Mouse (Mus musculus): Measurements from ENCODE around the gene Amdhd2. TPM values are rescaled to one million over a fixed set of nuclear protein-coding genes. Genes with fewer than 3 reads are reported as not detected.

Gene Amdhd2
- total RNA-seq, 2 experiments from 2014 or later = 30.2 to 32.0 TPM

DNA sequence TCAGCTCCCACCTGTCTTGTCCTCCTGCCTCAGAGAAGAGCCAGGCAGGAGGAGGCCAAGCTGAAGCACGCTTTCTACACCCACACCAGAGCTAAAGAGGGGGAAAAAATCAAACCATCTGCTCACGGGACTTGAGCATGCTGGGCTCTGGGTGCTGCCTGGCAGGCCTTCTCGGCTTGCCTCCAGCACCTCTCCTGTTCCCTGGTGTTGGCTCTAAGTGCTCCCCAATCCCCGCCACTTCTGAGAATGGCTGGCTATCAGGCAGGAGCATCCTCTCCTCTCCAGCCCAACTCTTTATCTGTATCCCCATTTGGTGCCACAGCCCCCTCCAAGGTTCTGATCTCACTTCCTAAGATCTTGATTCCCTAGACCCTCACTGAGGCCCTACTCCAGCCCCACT lies 35.7 kb upstream of the Amdhd2 start:
- DNase-seq = peak; percentile 11
- intact Hi-C loops (cut with DNase I) = no loop called here

DNA sequence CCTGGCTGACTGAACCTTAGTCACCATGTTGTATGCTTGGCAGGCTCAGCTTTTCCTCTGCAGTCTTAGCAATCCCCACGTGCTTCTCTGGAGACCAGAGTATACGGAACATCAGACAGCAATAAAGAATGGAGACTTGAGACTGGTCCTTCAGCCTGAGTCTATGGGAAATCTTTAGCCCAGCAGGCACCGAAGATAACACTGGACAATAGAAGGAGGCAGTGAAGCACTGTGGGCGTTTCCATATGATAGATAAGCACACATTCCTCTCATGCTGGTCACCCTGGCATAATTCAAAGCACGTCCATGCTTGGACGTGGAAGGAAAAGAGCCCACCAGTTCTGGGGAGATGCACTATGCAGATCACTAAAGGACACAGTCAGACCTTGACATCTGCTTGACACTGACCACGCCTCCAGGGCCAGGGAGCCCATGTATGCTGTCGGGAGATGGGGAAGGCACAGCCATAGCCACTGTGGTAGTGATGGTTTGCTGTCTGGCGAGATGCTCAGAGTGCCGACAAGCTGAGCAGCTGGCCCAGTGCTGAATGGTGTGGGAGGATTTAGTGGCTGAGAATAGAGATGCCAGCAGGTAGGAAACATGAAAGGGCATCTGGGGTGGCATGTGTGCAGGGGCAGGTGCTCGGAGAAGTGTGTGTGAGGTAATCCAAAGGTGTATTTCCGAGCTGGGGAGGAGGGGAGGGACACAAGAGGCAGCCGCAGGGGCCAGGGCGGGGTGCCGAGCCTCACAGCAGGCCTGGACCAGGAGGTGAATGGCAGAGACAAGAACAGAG lies 33.7 kb upstream of the Amdhd2 start:
- intact Hi-C loops (cut with DNase I) = no loop called here
- no peak for DNase-seq

DNA sequence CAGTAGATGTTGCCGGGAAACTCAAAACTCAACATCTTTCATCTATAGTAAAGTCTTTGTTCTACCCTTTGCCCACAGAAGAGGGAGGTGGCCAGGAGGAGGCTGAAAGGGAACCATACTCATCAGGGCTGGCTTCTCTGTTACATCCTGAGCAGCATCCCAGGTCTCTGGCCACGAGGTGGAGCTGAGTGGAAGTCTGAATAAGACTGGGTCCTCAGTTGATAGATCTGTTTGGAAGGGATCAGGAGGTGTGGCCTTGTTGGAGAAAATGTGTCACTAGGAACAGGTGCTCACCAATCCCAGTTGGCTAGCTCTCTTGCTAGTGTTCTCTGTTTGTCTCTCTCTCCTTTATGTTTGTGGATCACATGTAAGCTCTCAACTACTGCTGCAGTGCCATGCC lies 31.8 kb upstream of the Amdhd2 start:
- no peak for DNase-seq
- intact Hi-C loops (cut with DNase I) = no loop called here

DNA sequence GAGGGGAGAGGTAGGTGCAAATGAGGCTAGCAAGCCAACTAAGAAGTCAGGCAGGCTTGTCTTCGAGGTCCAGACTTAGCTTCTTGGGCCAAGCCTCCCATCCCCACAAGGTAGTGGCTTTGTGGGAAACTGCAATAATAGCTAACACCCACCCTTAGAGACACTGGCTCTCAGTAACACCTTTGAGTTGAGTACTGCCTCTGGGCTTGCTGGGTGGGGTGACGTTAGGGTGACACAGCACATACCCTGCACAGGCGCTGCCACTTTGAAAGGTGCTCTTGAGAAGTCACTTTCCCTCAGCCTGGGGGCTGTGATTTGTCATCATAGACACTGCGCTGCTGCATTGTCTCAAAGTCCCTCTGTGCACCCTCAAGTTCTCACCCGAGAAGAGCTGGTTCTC lies 30.2 kb upstream of the Amdhd2 start:
- no peak for DNase-seq
- intact Hi-C loops (cut with DNase I) = no loop called here

DNA sequence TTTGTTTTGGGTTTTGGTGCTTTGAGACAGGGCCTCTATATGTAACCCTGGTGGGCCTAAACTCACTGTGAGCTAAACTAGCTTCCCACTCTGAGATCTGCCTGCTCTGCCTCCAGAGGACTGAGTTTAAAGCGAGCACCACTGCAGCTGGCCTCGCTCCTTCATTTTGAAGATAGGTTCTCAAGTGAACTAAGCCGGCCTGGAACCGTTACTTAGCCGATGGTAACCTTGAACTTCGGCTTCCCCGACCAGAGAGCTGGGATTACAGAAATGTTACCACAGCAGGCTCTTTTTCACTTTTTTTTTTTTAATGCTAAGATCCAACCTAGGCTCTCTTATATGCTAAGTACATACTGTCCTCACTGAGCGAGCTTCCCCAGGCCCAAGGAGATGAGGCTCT lies 29.7 kb upstream of the Amdhd2 start:
- intact Hi-C loops (cut with DNase I) = no loop called here
- DNase-seq = no peak

DNA sequence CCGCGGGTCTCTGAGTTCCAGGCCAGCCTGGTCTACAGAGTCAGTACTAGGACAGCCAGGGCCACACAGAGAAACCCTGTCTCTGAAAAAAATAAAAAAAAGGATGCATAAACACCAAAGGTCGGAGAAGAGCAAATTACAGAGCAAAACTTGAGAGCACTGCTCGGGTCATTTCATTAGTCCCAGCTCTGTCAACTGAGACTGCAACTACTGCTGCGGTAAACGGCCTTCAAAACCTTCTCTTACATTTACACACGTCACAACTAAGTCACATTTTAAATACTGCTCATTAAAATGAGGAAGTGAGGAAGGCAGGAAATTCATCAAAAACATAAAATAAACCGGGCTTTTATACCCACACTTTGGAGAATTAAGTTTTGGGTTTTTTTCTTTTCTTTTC lies 29.3 kb upstream of the Amdhd2 start:
- intact Hi-C loops (cut with DNase I) = no loop called here
- no peak for DNase-seq

DNA sequence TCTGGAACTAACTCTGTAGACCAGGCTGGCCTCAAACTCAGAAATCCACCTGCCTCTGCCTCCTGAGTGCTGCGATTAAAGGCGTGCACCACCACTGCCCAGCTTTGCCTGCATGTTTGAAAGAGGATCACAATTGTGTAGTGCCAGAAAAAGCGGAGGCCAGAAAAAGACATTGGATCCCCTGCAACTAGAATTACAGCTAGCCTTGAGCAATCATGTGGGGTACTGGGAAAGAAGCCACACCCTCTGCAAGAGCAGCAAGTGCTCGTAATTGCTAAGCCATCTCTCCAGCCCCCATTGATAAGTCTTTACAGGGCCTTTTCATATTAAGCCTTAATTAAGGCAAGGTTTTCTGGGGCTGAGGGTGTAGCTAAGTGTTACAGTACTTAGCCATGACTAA lies 27.9 kb upstream of the Amdhd2 start:
- no peak for DNase-seq
- intact Hi-C loops (cut with DNase I) = no loop called here

DNA sequence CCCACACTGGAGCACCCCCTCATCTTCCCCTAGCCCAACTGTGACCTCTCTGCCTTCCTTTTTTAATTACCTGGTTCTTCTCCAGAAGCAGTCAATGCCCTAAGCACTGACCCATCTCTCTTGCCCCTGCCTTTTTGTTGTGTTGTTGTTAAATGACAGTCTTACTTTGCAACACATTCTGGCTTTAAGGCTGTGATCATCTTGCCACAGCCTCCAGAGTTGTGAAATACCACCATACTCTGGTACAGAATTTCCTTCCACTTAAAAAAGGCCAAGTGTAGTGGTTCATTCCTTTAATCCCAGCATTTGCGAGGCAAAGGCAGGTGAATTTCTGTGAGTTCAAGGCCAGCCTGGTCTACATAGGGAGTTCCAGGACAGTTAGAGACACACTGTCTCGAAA lies 27.4 kb upstream of the Amdhd2 start:
- intact Hi-C loops (cut with DNase I) = no loop called here
- no peak for DNase-seq

DNA sequence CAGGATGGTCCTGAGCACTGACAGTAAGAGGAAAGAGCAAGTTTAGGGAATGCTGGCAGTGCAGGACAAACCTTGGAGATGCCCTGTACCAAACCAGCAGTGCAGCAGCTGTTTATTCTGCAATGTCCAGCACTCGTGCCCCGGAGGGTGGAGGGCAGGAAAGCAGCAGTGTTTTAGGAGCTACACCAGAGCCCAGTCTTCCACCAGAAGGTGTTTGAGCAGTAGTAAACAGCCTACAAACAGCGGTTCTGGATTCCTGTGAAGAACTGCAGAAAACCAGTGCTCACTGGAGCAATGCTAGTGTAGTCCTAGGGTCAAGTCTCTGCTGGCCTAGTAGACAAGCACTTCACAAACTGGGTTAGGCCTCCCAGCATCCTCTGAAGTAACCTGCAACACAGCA lies 10.7 kb upstream of the Amdhd2 start:
- intact Hi-C loops (cut with DNase I) = loop anchor here (10.0 kb wide), 1 partner anchor 221 kb away; no protein-coding TSS in a partner anchor
- no peak for DNase-seq

DNA sequence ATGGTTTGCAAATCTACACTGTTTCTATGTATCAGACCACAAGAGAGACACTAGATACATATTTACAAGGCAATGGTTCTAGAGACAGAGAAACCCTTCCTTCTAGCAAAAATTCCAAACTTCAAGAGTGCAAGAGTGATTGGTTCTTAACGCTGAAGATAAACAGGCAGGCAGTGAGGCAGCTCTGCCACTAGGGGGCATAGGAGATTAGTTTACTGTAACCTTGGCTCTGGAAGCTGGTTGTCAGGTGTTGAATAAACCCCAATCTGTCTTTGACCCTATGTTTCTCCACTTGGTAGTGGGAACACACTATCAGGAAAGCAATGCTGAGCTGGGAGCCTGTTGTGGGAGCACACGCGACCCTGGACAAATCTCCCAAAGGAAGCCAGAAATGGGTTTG lies 9.9 kb upstream of the Amdhd2 start:
- peak; percentile 68 for DNase-seq
- intact Hi-C loops (cut with DNase I) = loop anchor here (2.0 to 10.0 kb wide), 2 partner anchors 33 to 221 kb away; no protein-coding TSS in a partner anchor

DNA sequence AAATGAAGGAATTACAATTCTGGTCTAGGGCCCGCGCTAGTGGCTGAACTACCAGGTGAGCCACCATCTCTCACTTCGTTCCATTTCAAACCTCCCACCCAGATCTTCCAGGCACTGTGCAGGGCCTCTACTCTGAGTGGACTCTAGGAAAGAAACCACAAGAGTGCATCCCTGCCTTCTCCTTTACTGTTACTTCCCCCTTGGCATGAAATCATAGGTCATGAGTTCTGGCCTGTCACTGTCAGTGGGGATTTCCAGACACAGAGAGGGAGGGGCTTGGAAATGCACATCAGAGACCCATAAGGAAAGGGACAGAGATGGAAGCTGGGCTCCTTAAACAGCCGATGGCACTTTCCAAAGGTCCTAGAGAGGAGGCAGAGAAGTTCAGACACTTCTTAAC lies 8.2 kb upstream of the Amdhd2 start:
- no peak for DNase-seq
- intact Hi-C loops (cut with DNase I) = loop anchor here (2.0 to 10.0 kb wide), 2 partner anchors 35 to 223 kb away; no protein-coding TSS in a partner anchor

DNA sequence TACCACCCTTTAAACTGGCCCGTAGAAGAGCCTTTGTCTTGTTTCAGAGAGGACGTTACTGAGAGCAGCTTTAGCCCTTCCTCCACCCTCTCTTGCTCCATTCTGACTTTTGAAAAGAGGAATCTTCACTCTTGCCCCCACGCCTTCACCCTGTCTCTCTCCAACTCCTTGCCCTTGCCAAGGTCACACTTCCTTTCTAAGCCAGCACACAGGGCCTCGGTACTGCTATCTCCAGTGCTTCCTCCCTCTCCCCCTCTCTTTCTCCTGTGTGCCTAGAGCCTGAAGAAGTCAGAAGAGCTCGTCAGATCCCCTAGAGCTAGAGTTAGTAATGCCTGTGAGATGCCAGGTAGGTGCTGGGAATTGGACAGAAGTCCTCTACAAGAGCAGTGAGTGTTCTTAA lies 7.2 kb upstream of the Amdhd2 start:
- intact Hi-C loops (cut with DNase I) = loop anchor here (10.0 kb wide), 1 partner anchor 224 kb away; no protein-coding TSS in a partner anchor
- no peak for DNase-seq

DNA sequence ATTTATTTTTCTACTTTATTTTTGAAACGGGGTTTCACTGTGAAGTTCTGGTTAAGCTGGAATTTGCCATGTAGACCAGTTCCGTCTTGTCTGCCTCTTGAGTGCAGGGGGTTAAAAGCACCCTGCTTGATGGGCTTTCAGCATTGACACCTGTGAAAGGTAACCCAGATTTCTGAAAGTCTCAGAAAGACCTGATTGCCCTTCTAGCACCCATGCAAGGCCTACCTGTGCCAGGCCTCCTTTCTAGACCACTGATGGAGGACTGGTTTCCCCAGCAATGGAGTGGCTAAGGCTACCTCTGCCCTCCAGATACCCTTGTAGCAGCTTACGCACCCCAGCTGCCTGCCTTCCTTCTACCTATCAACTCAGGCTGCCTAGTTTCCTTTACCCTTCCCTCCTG lies 6.6 kb upstream of the Amdhd2 start:
- no peak for DNase-seq
- intact Hi-C loops (cut with DNase I) = loop anchor here (10.0 kb wide), 1 partner anchor 225 kb away; no protein-coding TSS in a partner anchor

DNA sequence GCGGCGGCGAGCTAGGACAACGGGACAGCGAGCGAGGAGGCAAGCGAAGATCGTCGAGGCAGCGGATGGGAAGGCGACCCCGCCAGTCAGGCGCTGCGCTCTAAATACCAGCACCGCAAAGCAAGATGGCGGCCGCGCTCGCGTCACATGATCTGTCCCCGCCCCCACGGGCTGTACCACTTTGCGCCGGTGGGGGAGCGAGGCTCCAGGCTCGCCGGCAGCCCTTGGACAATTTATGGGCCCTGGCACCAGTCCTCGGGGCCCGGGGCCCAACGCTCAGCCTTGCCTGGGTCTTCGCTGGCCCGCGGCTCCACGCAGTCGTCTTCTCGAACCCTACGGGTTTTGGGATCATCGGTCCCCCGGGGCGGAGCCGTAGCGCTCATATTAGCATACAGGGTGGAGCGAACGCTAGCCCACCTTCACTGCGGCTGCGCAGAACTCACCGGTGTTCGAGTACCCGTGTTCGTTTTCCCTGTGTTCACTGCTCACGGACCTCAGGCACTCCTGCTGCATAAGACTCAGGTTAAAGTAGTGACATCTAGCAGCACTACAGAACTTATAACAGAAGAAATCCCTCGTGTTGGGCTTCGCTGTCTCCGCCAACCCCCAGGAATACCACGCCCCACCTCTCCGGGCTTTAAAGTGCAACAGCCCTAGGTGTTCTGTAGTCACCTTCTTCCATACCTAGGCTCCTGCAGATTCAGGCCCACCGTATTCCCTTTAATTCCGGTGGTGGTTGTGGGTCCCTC lies 5.9 kb upstream of the Amdhd2 start, which contains the start of gene Atp6v0c:
TSS of gene Atp6v0c (minus strand) at position 386 of the 749 bp plus-strand sequence.
- intact Hi-C loops (cut with DNase I) = loop anchor here (10.0 kb wide), 1 partner anchor 225 kb away; no protein-coding TSS in a partner anchor
- peak; percentile 97 for DNase-seq

DNA sequence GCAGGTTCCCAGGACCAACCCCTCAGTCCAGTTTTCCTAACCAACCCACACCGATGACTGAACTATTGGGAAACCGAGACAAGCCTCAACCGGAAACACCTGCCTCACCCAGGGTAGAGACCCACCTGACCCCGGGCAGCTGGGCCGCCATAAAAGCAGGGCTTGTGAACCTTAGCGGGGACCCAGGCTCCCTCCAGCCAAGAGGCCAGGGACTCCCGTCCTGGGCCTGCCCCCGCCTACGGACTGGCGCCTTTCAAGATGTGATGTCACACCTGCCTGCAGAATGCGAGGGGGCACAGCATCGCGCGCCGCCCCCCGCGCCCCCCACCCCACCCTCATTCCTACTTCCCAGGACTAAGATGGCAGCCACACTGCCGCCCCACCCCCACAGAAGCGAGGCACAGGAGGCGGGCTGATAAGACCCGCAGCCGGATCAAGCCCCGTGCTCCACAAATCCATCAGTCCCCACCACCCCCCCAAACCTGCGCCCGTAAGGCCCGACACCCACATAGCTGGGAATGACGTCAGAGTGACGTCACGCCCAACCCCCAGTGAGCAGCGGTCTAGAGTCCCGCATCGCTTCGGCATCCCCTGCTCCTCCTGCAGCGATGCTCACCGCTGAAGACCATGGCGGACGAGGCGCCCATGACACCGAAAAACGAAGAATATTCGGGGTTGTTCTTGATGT lies 5.2 kb upstream of the Amdhd2 start:
- intact Hi-C loops (cut with DNase I) = no loop called here
- peak; percentile 76 for DNase-seq

DNA sequence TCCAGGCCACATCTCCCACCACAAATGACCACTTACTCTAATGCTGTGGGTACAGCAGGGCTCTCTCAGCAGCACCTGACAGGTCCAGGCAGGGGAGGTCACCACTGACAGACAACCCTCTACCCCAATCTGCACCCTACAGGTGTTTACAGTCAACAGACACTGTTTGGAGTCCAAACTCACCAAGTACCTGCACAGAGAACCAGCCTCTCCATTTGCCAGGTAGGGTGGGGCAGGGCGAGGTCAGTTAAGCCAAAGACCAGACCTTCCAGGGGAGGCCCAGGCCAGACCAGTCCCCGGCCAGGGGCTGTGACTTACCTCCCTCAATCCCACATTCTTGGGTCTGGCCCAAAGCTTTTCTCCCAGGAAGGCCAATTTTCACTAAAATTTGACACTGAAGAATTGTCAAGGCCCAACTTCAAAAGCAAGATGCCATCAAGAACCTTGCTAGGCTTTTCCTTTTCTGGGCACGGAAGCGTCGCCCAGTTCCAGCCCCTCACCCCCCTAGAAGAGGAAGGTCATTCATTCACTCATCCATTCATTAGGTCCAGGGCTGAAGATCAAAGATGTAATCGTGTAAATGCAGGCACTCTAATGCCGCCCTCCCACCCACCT lies 4.4 kb upstream of the Amdhd2 start:
- no peak for DNase-seq
- intact Hi-C loops (cut with DNase I) = no loop called here

DNA sequence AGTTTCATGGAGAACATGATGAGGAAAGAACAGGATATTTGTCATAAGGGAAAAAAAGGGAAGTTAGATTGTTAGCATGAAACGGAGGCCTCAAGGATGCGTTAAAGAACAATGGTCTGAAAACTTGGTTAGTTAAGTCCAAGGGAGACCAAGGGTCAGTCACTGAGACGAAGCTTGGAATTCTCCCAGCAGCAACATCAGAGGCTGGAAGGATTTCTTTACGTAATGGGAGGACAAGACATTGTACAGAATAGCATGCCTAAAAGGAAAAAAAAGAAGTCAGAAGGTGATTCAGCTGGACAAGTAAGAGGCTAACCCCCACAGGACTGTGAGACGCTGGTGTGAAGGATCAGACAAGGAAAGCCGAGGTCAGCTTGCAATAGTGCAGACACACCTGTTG lies 3.6 kb upstream of the Amdhd2 start:
- intact Hi-C loops (cut with DNase I) = no loop called here
- DNase-seq = no peak

DNA sequence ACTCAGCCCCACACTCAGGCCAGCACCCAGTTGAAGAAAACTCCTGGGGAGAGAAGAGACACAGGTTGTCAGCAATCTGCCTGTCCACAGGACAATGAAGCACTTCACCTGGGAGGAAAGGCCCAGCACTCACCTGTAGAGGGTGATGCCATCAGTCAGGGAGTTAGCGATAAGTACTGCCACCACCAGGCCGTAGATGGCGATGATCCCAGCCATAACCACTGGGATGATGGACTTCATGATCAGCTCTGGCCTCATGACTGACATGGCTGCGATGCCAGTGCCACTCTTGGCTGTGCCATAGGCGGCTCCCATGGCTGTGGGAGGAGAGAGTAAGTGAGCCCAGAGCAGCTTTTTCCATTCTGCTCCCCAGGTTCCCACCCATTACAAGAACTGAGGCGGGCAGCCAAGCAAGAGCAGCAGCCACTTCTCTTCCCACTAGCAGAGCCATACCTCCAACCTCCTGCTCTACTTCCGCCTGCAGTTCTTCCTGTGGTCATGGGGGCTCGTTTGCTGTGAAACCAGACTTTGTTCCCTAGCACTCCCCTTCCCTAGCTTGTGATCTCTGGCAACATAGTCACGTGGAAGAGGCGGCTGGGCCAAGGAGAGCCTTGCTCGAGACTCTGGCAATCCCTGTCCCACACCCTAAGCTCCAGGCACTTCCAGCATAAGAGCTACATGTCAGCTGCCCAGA lies 1.1 kb upstream of the Amdhd2 start:
- no peak for DNase-seq
- intact Hi-C loops (cut with DNase I) = no loop called here

DNA sequence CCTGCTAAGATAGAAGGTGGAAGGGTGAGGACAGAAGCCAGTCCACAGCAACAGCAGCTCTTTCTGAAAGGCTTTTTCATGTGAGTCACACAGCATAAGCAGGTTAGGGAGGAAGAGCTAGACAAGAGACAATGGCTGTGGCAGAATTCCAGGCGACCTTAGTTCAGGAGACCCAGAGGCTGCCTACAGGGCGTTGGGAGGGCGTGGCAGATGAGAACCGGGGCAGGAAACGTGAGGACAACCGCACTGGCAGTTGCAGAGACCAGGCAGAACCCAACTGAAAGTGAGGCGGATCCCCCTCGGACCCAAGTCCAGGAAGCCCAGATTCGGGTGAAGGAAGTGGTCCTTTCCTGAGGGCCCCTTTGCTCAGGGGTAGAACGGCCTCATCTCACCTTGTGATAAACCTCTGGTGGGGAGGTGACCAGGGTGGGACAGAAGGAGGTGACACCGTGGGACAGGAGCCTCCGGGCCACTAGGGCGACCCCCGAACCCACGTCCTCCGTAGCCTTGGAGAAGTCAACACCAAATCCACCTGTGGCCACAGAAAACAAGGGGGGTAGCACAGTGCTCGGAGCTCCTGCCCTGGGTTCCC lies 886 bp downstream of the Amdhd2 start:
- intact Hi-C loops (cut with DNase I) = no loop called here
- DNase-seq = no peak

DNA sequence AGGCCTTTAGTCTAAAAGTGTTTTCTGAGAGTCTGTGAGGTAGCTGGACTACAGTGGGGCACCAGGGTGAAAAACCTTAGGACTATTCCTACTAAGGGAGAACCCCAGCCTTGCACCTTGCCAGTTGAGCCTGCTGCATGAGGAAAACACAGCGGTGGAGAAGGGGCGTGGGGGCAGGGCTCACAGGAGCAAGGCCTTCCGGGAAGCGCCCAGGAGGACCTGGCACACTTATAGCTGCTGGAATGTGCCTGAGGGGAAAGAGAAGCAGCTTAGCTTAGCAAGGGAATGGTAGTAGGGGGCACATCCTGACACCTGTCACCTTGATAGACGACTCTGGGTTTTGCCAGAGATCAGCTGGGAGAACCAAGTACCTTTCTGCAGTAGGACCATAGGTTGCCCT lies 2.1 kb downstream of the Amdhd2 start:
- intact Hi-C loops (cut with DNase I) = no loop called here
- no peak for DNase-seq
